Mouse (Mus musculus): ENCODE data around the gene Ubl4a. TPM values are rescaled to one million over a fixed set of nuclear protein-coding genes. Genes with fewer than 3 reads are reported as not detected.

The Ubl4a gene
- 35.8 TPM for polyA plus RNA-seq (2014; fragmentation: Illumina TruSeq; extraction: RNeasy Lipid Tissue Mini Kit (QIAGEN cat#74804); ENCODE audit: low read depth, low replicate concordance)

GRCm38 (mm10) chrX:74372888-74373549 is at the start of gene Ubl4a, which contains the start of gene Slc10a3:
Ubl4a (minus strand) TSS chrX:74373218.
Slc10a3 (minus strand) TSS chrX:74373349.

GRCm38 (mm10) chrX:74392535-74393443 is 19.8 kb upstream of the Ubl4a start, which contains the start of the genes Fam3a and Ikbkg:
Fam3a (minus strand) TSS chrX:74393272.
Ikbkg (plus strand) TSS chrX:74393290.

GRCm38 (mm10) chrX:74353467-74353770 is 19.6 kb downstream of the Ubl4a start, which contains the start of gene Lage3:
Lage3 (minus strand) TSS chrX:74353618.

GRCm38 (mm10) chrX:74328725-74329161 is 44.3 kb downstream of the Ubl4a start, which contains the start of gene Plxna3:
Plxna3 (plus strand) TSS chrX:74329066.

Other genes starting within 250 kb of the Ubl4a start
- not detected for gene Opn1mw, start 245.8 kb downstream of the Ubl4a start, polyA plus RNA-seq (2014; fragmentation: Illumina TruSeq; extraction: RNeasy Lipid Tissue Mini Kit (QIAGEN cat#74804); ENCODE audit: low read depth, low replicate concordance)
- 18.2 TPM for gene Mecp2, start 237.9 kb downstream of the Ubl4a start, polyA plus RNA-seq (2014; fragmentation: Illumina TruSeq; extraction: RNeasy Lipid Tissue Mini Kit (QIAGEN cat#74804); ENCODE audit: low read depth, low replicate concordance)
- not detected for gene Tex28, start 205.4 kb downstream of the Ubl4a start, polyA plus RNA-seq (2014; fragmentation: Illumina TruSeq; extraction: RNeasy Lipid Tissue Mini Kit (QIAGEN cat#74804); ENCODE audit: low read depth, low replicate concordance)
- not detected for gene Tktl1, start 196.0 kb downstream of the Ubl4a start, polyA plus RNA-seq (2014; fragmentation: Illumina TruSeq; extraction: RNeasy Lipid Tissue Mini Kit (QIAGEN cat#74804); ENCODE audit: low read depth, low replicate concordance)
- 96.7 TPM for gene Flna, start 123.4 kb downstream of the Ubl4a start, polyA plus RNA-seq (2014; fragmentation: Illumina TruSeq; extraction: RNeasy Lipid Tissue Mini Kit (QIAGEN cat#74804); ENCODE audit: low read depth, low replicate concordance)
- 42.5 TPM for gene Emd, start 118.5 kb downstream of the Ubl4a start, polyA plus RNA-seq (2014; fragmentation: Illumina TruSeq; extraction: RNeasy Lipid Tissue Mini Kit (QIAGEN cat#74804); ENCODE audit: low read depth, low replicate concordance)
- 1,296 TPM for gene Rpl10, start 102.4 kb downstream of the Ubl4a start, polyA plus RNA-seq (2014; fragmentation: Illumina TruSeq; extraction: RNeasy Lipid Tissue Mini Kit (QIAGEN cat#74804); ENCODE audit: low read depth, low replicate concordance)
- gene Taz, start 91.3 kb downstream of the Ubl4a start, polyA plus RNA-seq (2014; fragmentation: Illumina TruSeq; extraction: RNeasy Lipid Tissue Mini Kit (QIAGEN cat#74804); ENCODE audit: low read depth, low replicate concordance) = 77.7 TPM
- gene Dnase1l1, start 90.9 kb downstream of the Ubl4a start, polyA plus RNA-seq (2014; fragmentation: Illumina TruSeq; extraction: RNeasy Lipid Tissue Mini Kit (QIAGEN cat#74804); ENCODE audit: low read depth, low replicate concordance) = 53.1 TPM
- 145 TPM for gene Atp6ap1, start 76.1 kb downstream of the Ubl4a start, polyA plus RNA-seq (2014; fragmentation: Illumina TruSeq; extraction: RNeasy Lipid Tissue Mini Kit (QIAGEN cat#74804); ENCODE audit: low read depth, low replicate concordance)
- gene Gdi1, start 68.2 kb downstream of the Ubl4a start, polyA plus RNA-seq (2014; fragmentation: Illumina TruSeq; extraction: RNeasy Lipid Tissue Mini Kit (QIAGEN cat#74804); ENCODE audit: low read depth, low replicate concordance) = 117 TPM
- gene Fam50a, start 60.2 kb downstream of the Ubl4a start, polyA plus RNA-seq (2014; fragmentation: Illumina TruSeq; extraction: RNeasy Lipid Tissue Mini Kit (QIAGEN cat#74804); ENCODE audit: low read depth, low replicate concordance) = 12.3 TPM
- 1.0 TPM for gene Plxna3, start 44.2 kb downstream of the Ubl4a start, polyA plus RNA-seq (2014; fragmentation: Illumina TruSeq; extraction: RNeasy Lipid Tissue Mini Kit (QIAGEN cat#74804); ENCODE audit: low read depth, low replicate concordance)
- 10.0 TPM for gene Lage3, start 19.6 kb downstream of the Ubl4a start, polyA plus RNA-seq (2014; fragmentation: Illumina TruSeq; extraction: RNeasy Lipid Tissue Mini Kit (QIAGEN cat#74804); ENCODE audit: low read depth, low replicate concordance)
- 10.3 TPM for gene Slc10a3, start 131 bp upstream of the Ubl4a start, polyA plus RNA-seq (2014; fragmentation: Illumina TruSeq; extraction: RNeasy Lipid Tissue Mini Kit (QIAGEN cat#74804); ENCODE audit: low read depth, low replicate concordance)
- 12.5 TPM for gene Fam3a, start 20.1 kb upstream of the Ubl4a start, polyA plus RNA-seq (2014; fragmentation: Illumina TruSeq; extraction: RNeasy Lipid Tissue Mini Kit (QIAGEN cat#74804); ENCODE audit: low read depth, low replicate concordance)
- gene Ikbkg, start 20.1 kb upstream of the Ubl4a start, polyA plus RNA-seq (2014; fragmentation: Illumina TruSeq; extraction: RNeasy Lipid Tissue Mini Kit (QIAGEN cat#74804); ENCODE audit: low read depth, low replicate concordance) = 47.1 TPM
- 12.9 TPM for gene G6pdx, start 56.0 kb upstream of the Ubl4a start, polyA plus RNA-seq (2014; fragmentation: Illumina TruSeq; extraction: RNeasy Lipid Tissue Mini Kit (QIAGEN cat#74804); ENCODE audit: low read depth, low replicate concordance)
- not detected for gene Gm6880, start 108.2 kb upstream of the Ubl4a start, polyA plus RNA-seq (2014; fragmentation: Illumina TruSeq; extraction: RNeasy Lipid Tissue Mini Kit (QIAGEN cat#74804); ENCODE audit: low read depth, low replicate concordance)
- not detected for gene Olfr1326-ps1, start 201.7 kb upstream of the Ubl4a start, polyA plus RNA-seq (2014; fragmentation: Illumina TruSeq; extraction: RNeasy Lipid Tissue Mini Kit (QIAGEN cat#74804); ENCODE audit: low read depth, low replicate concordance)
- not detected for gene Olfr1325, start 219.5 kb upstream of the Ubl4a start, polyA plus RNA-seq (2014; fragmentation: Illumina TruSeq; extraction: RNeasy Lipid Tissue Mini Kit (QIAGEN cat#74804); ENCODE audit: low read depth, low replicate concordance)